Mouse (Mus musculus) embryonic fibroblast, embryonic 13.5 days (primary cell): ENCODE measurements around the gene Ppp1r16b.

Experiments used
- CTCF ChIP-seq: IDR thresholded peaks from 2 replicates; pipeline ENCODE4 v1.5.1; 2011; ENCODE audit warnings: mild to moderate bottlenecking, control low read depth, low read length, moderate library complexity, borderline replicate concordance; ENCODE audit not compliant: insufficient read depth
- POLR2A ChIP-seq: IDR thresholded peaks from 2 replicates; pipeline ENCODE4 v1.6.1; 2011; ENCODE audit warnings: low read depth, mild to moderate bottlenecking, control low read depth, low read length, moderate library complexity

DNA sequence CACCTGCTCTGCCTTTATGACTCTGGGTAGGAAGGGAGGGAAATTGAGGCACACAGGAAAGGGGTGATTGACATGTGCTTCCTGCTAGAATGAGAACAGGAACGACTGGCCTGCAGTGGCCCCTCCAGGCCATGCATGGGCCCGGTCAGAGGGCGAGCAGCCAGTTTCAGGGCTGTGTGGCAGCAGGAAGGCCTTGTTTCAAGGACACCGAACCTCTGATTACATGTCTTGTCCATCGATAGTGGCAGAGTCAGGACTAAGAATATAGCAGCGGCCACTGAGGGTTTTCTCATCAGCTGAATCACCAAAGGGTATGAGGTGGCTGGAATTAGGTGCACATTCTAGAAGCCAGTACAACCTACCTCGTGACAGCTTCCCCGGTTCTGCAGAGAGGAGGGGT, 109.7 kb downstream of the Ppp1r16b start:
- TF ChIP-seq CTCF = no peak
- TF ChIP-seq POLR2A = no peak
